Mouse (Mus musculus): ENCODE measurements at regions not wholly inside any gene's neighbourhood (a gene's known extent, or its start where the extent isn't known, plus 50 kb on each side); places are given as distances from the start of the nearest gene placed in this dataset.

DNA sequence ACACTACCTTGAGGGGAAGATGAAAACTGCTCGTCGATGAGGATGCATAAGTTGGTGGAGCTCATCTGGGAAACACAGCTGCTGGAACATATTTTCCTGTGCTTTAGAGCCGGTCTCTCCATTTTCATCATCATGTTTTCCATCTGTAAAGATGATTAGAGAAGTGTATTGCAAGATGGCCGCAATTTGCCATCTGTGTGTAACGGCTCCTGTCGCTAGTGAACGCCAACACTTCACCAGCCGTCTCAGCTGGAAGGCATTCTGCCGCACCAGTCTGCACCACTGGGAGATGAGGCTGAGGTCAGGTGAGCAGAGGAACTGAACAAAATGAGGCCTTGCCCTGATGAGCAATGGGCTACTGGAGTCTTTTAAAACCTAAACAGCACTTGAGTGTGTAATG is 57.4 kb downstream of the Gm21962 start:
- TF ChIP-seq POLR2A (IDR thresholded peaks at IDR 0.05; ENCODE audit: low read depth, low read length) (no peak), CTCF (conservative IDR thresholded peaks at IDR 0.05; ENCODE audit: insufficient read depth, insufficient read length, low read depth, low read length) (no peak)
